Mouse (Mus musculus) CD4-positive, CD25-positive, alpha-beta regulatory T cell, adult 9 weeks (primary cell): ENCODE data around the gene Sirt4. TPM values are rescaled to one million over a fixed set of nuclear protein-coding genes. Genes with fewer than 3 reads are reported as not detected.

ENCODE experiments used
- polyA plus RNA-seq: library from polyadenylated mRNA; unstranded; fragments of 100-300 nt; shearing (Covaris generic); gene quantifications from one replicate; pipeline ENCODE4 v1.2.1, GENCODE M21; 2017

Gene Sirt4
- polyA plus RNA-seq, result 22.0 TPM

DNA sequence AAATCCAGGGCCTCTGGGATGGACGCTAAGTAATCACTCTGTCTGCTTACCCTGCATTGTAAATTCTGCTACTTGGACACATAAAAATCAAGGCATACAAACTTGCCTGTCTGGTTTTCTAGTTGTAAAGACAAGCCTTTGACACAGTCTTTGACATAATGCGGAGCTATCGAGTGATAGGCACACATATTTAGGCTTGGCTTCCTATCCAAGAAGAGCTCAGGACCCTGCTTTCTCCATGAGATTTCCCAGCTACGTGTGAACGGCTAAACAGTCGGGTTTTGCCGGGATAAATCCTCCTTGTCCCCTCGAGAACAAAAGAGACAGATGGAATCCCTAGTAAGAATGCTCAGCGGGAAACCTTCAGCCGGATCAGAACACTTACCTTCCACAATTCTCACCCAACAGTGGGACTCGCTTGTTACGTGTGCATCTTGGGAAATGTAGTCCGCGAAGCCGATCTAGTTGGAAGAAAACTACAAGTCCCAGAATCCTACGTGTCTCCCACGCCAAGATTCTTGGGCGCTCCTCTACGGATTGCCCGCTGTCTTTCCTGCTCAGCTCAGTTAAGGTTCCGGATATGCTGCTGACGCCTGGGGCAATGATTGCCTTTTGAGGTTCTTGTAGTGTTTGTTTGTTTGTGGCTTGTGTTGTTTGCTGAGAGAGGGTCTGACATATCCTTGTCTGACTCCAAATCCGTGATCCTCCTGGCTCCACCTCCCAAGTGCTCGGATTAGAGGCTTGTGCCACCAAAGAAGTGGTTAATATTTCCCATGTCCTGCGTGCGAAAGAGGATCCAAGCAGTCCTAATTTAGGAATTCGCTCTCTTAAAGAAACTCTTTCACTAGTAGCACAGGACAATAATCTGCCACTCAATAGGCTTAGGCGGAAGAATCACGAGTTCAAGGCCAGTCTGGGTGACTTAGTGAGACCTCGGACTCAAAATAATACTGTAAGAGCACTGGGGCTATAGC is at the start of gene Sirt4:
TSS of gene Sirt4 (minus strand) at position 779 of the 974 bp plus-strand sequence.

GRCm38 (mm10) chr5:115506454-115507201 is 22.1 kb upstream of the Sirt4 start, which contains the start of gene Pxn:
TSS of gene Pxn (plus strand) at chr5:115506676.

GRCm38 (mm10) chr5:115465642-115466420 is 18.7 kb downstream of the Sirt4 start, which contains the start of gene Pla2g1b:
TSS of gene Pla2g1b (plus strand) at chr5:115466262.

GRCm38 (mm10) chr5:115429359-115430186 is 55.0 kb downstream of the Sirt4 start, which contains the start of gene Msi1:
TSS of gene Msi1 (plus strand) at chr5:115429599.

Other genes with a start within 250 kb of the Sirt4 start
- 84.8 TPM for gene Pop5, start 248.9 kb downstream of the Sirt4 start, polyA plus RNA-seq
- gene Rnf10, start 211.8 kb downstream of the Sirt4 start, polyA plus RNA-seq, result 16.4 TPM
- gene Coq5, start 205.1 kb downstream of the Sirt4 start, polyA plus RNA-seq, result 50.7 TPM
- gene Dynll1, start 183.7 kb downstream of the Sirt4 start, polyA plus RNA-seq, result 581 TPM
- 11.6 TPM for gene Srsf9, start 157.5 kb downstream of the Sirt4 start, polyA plus RNA-seq
- gene Gatc, start 143.5 kb downstream of the Sirt4 start, polyA plus RNA-seq, result 18.8 TPM
- 67.5 TPM for gene Triap1, start 143.5 kb downstream of the Sirt4 start, polyA plus RNA-seq
- gene Cox6a1, start 135.7 kb downstream of the Sirt4 start, polyA plus RNA-seq, result 572 TPM
- gene Msi1, start 55.1 kb downstream of the Sirt4 start, polyA plus RNA-seq, result not detected
- gene Pla2g1b, start 18.5 kb downstream of the Sirt4 start, polyA plus RNA-seq, result not detected
- gene Pxn, start 22.0 kb upstream of the Sirt4 start, polyA plus RNA-seq, result 51.4 TPM
- gene Rplp0, start 74.7 kb upstream of the Sirt4 start, polyA plus RNA-seq, result 2,605 TPM
- gene Gcn1l1, start 80.5 kb upstream of the Sirt4 start, polyA plus RNA-seq, result 45.1 TPM
- 5.0 TPM for gene Rab35, start 147.2 kb upstream of the Sirt4 start, polyA plus RNA-seq
- 15.0 TPM for gene Bicdl1, start 246.9 kb upstream of the Sirt4 start, polyA plus RNA-seq